Mouse (Mus musculus) stomach, embryonic 16.5 days (tissue): ENCODE results near the gene Map4k5. TPM values are rescaled to one million over a fixed set of nuclear protein-coding genes. Genes with fewer than 3 reads are reported as not detected.

ENCODE experiments used
- ATAC-seq: fragments of 200-750 bp; cut with Nextera tagmentation; 2 replicates; pipeline ENCODE4 v1.8.0; 2017; ENCODE audit warnings: moderate number of reproducible peaks, moderate TSS enrichment; ENCODE audit not compliant: insufficient read depth, low FRiP score
- H3K27ac ChIP-seq: fragments of 300-500 bp; sonication (generic); 2 replicates; pipeline ENCODE4 v1.5.1; 2014; ENCODE audit warnings: low read length
- H3K27me3 ChIP-seq: fragments of 300-500 bp; sonication (generic); 2 replicates; pipeline ENCODE4 v1.6.1; 2014; ENCODE audit warnings: low read length, control low read depth, mixed read lengths; ENCODE audit not compliant: control insufficient read depth, insufficient read depth
- H3K36me3 ChIP-seq: fragments of 300-500 bp; sonication (generic); 2 replicates; pipeline ENCODE4 v1.6.1; 2014; ENCODE audit warnings: low read length; ENCODE audit not compliant: control insufficient read depth, insufficient read depth
- H3K4me1 ChIP-seq: fragments of 300-500 bp; sonication (generic); 2 replicates; pipeline ENCODE4 v1.6.1; 2014; ENCODE audit warnings: low read length, control low read depth, mixed read lengths; ENCODE audit not compliant: control insufficient read depth, insufficient read depth
- H3K4me2 ChIP-seq: fragments of 300-500 bp; sonication (generic); 2 replicates; pipeline ENCODE4 v1.6.1; 2014; ENCODE audit warnings: low read depth, low read length, mixed read lengths
- H3K4me3 ChIP-seq: fragments of 300-500 bp; sonication (generic); replicated peaks from 2 replicates; pipeline ENCODE4 v1.5.1; 2014; ENCODE audit warnings: mild to moderate bottlenecking, low read length
- H3K9ac ChIP-seq: fragments of 300-500 bp; sonication (generic); 2 replicates; pipeline ENCODE4 v1.6.1; 2014; ENCODE audit warnings: low read length
- H3K9me3 ChIP-seq: fragments of 300-500 bp; sonication (generic); replicated peaks from 2 replicates; pipeline ENCODE4 v1.6.1; 2016; ENCODE audit warnings: low read length, control low read depth; ENCODE audit not compliant: control insufficient read depth
- WGBS: fragments of 180-500 bp; shearing (Covaris S2); extraction: QIAGEN DNeasy Blood & Tissue Kit; methylation state at CpG from one replicate; pipeline ENCODE4 v1.1.7; 2014; 5-methylcytosine and 5-hydroxymethylcytosine counted together
- polyA plus RNA-seq: library from polyadenylated mRNA; unstranded; fragments of >200 nt; fragmentation: Nextera tagmentation; extraction: Ambion mirVana; gene quantifications from 2 replicates; pipeline ENCODE4 v1.2.1, GENCODE M21; 2015

The Map4k5 gene
- 19.1 and 24.3 TPM in 2 replicates for polyA plus RNA-seq

- no peaks in the 10 kb centered on the region for H3K9me3 ChIP-seq
- H3K4me1 ChIP-seq = peaks cover 26% of the 10 kb centered on the region
- under 1% methylated on average over 118 of the region's 118 CpGs for WGBS
- no peaks in the 10 kb centered on the region for H3K27me3 ChIP-seq
- peak within 1 kb of the TSS; percentile 94 for H3K4me3 ChIP-seq
- peak; percentile 94 for ATAC-seq
- peak within 1 kb of the TSS; percentile 82 for H3K4me2 ChIP-seq
- H3K36me3 ChIP-seq = no peaks in the 10 kb centered on the region
- H3K9ac ChIP-seq = peak within 1 kb of the TSS; percentile 97
- H3K27ac ChIP-seq = peak within 1 kb of the TSS; percentile 93
These were observed at the start of gene Map4k5, which contains the start of gene Atl1 for GRCm38 (mm10) chr12:69892371-69893251. TSS of gene Map4k5 (minus strand) at chr12:69893200. TSS of gene Atl1 (plus strand) at chr12:69892614.

- Histone ChIP-seq H3K4me2 (no peak overlapping the region), H3K27ac (no peak overlapping the region), H3K4me3 (no peak overlapping the region), H3K4me1 (no peaks in the 10 kb centered on the region), H3K27me3 (no peaks in the 10 kb centered on the region), H3K36me3 (no peaks in the 10 kb centered on the region), H3K9ac (no peak overlapping the region), H3K9me3 (0 out of 2 replicates have a peak, but pooled peaks cover 3% of the 10 kb centered on the region)
- no peak for ATAC-seq
- 36% methylated on average over 1 of the region's 1 CpGs for WGBS
These were observed 48.8 kb upstream of the Map4k5 start for GRCm38 (mm10) chr12:69941655-69942329.

GRCm38 (mm10) chr12:69939291-69939690 is 46.3 kb upstream of the Map4k5 start:
- no peaks in the 10 kb centered on the region for H3K27me3 ChIP-seq
- no peak overlapping the region for H3K27ac ChIP-seq
- no peak overlapping the region for H3K9ac ChIP-seq
- no peaks in the 10 kb centered on the region for H3K4me1 ChIP-seq
- no peaks in the 10 kb centered on the region for H3K36me3 ChIP-seq
- no peak for ATAC-seq
- H3K9me3 ChIP-seq = 0 out of 2 replicates have a peak, but pooled peaks cover 3% of the 10 kb centered on the region
- H3K4me3 ChIP-seq = no peak overlapping the region
- no peak overlapping the region for H3K4me2 ChIP-seq
- WGBS = 64% methylated on average over 2 of the region's 2 CpGs

- 75% methylated on average over 5 of the region's 5 CpGs for WGBS
- Histone ChIP-seq H3K27ac (no peak overlapping the region), H3K36me3 (no peaks in the 10 kb centered on the region), H3K4me2 (no peak overlapping the region), H3K27me3 (no peaks in the 10 kb centered on the region), H3K9ac (no peak overlapping the region), H3K9me3 (0 out of 2 replicates have a peak, but pooled peaks cover 3% of the 10 kb centered on the region), H3K4me1 (no peaks in the 10 kb centered on the region), H3K4me3 (no peak overlapping the region)
- ATAC-seq = no peak
These were observed 44.7 kb upstream of the Map4k5 start for GRCm38 (mm10) chr12:69937731-69938130.

- Histone ChIP-seq H3K4me1 (no peaks in the 10 kb centered on the region), H3K9ac (no peak overlapping the region), H3K4me3 (no peak overlapping the region), H3K27me3 (no peaks in the 10 kb centered on the region), H3K4me2 (no peak overlapping the region), H3K27ac (no peak overlapping the region), H3K36me3 (no peaks in the 10 kb centered on the region), H3K9me3 (no peaks in the 10 kb centered on the region)
- 43% methylated on average over 7 of the region's 7 CpGs for WGBS
- ATAC-seq = no peak
These were observed 33.7 kb upstream of the Map4k5 start for GRCm38 (mm10) chr12:69926716-69927115.

- Histone ChIP-seq H3K9me3 (no peaks in the 10 kb centered on the region), H3K9ac (no peak overlapping the region), H3K4me1 (no peaks in the 10 kb centered on the region), H3K4me2 (no peak overlapping the region), H3K27me3 (no peaks in the 10 kb centered on the region), H3K4me3 (no peak overlapping the region), H3K27ac (no peak overlapping the region), H3K36me3 (no peaks in the 10 kb centered on the region)
- ATAC-seq = no peak
- WGBS = 13% methylated on average over 5 of the region's 5 CpGs
These were observed 31.0 kb upstream of the Map4k5 start for GRCm38 (mm10) chr12:69924012-69924411.

- WGBS = 57% methylated on average over 3 of the region's 3 CpGs
- Histone ChIP-seq H3K4me2 (no peak overlapping the region), H3K9me3 (no peaks in the 10 kb centered on the region), H3K27me3 (no peaks in the 10 kb centered on the region), H3K9ac (no peak overlapping the region), H3K4me1 (no peaks in the 10 kb centered on the region), H3K27ac (no peak overlapping the region), H3K36me3 (no peaks in the 10 kb centered on the region), H3K4me3 (no peak overlapping the region)
- ATAC-seq = no peak
These were observed 30.6 kb upstream of the Map4k5 start for GRCm38 (mm10) chr12:69923603-69924002.

- Histone ChIP-seq H3K4me2 (no peak overlapping the region), H3K36me3 (no peaks in the 10 kb centered on the region), H3K27ac (no peak overlapping the region), H3K4me1 (no peaks in the 10 kb centered on the region), H3K4me3 (no peak overlapping the region), H3K9me3 (no peaks in the 10 kb centered on the region), H3K27me3 (no peaks in the 10 kb centered on the region), H3K9ac (no peak overlapping the region)
- 66% methylated on average over 3 of the region's 3 CpGs for WGBS
- ATAC-seq = no peak
These were observed 30.1 kb upstream of the Map4k5 start for GRCm38 (mm10) chr12:69923128-69923527.

GRCm38 (mm10) chr12:69922099-69922498 is 29.1 kb upstream of the Map4k5 start:
- no peak for ATAC-seq
- Histone ChIP-seq H3K4me1 (no peaks in the 10 kb centered on the region), H3K27ac (no peak overlapping the region), H3K4me3 (no peak overlapping the region), H3K4me2 (no peak overlapping the region), H3K36me3 (no peaks in the 10 kb centered on the region), H3K9ac (no peak overlapping the region), H3K9me3 (no peaks in the 10 kb centered on the region), H3K27me3 (no peaks in the 10 kb centered on the region)
- 50% methylated on average over 1 of the region's 1 CpGs for WGBS
